ENCODE assay signal across 24 mouse cellular contexts in genomic region chr10:93225751-93226150, GRCm38 (mm10).
DNase-seq lines count a peak whose midpoint lies in the region; ATAC-seq and TF ChIP-seq lines count a peak whose summit lies in the region.
"Had no signal": no experiment of that assay in that cellular context is flagged by ENCODE, and none has a peak within 500 bp of the region (broad histone marks: within the 10 kb centered on the region; RNA-seq: fewer than 3 reads in every experiment).

No protein-coding gene starts in this region.

- DNase-seq in limb, embryonic 14.5 days (ENCODE audit: low spot score) = peak; percentile 31
- no peak for DNase-seq in limb, embryonic 10.5 days (ENCODE audit: low spot score)
- peak; percentile 31 for DNase-seq in CH12.LX (ENCODE audit: extremely low read depth)
- DNase-seq in natural killer cell, adult 2 months (ENCODE audit: low spot score in 2 of 2) = peak; percentile 26 to 52
- DNase-seq in lung, postnatal 10 days = no peak
- DNase-seq in layer of hippocampus, postnatal 14 days (ENCODE audit: low spot score in 2 of 2) = no peak
- DNase-seq: adrenal gland, adult 2 months; cerebellum, adult 2 months; forebrain, postnatal 0 days; gastrocnemius, postnatal 36 days; heart, postnatal 36 days; kidney, adult 2 months; kidney, postnatal 10 days; liver, embryonic 13.5 days; lung, embryonic 14.5 days; lung, postnatal 4 days; right cerebral cortex, postnatal 14 days; thymus, adult 2 months had no signal

- no peak for TF ChIP-seq RAD21 in CH12.LX (IDR thresholded peaks at IDR 0.05; ENCODE audit: low read depth, low read length)

- H3K4me1 ChIP-seq in limb, embryonic 14.5 days (ENCODE audit: control insufficient read depth, insufficient read depth, low read length) = peaks cover 7% of the 10 kb centered on the region
- H3K4me1 ChIP-seq in limb, embryonic 10.5 days = 0 out of 2 replicates have a peak, but pooled peaks cover 3% of the 10 kb centered on the region
- H3K4me1 ChIP-seq in CH12.LX (ENCODE audit: control insufficient read depth in 1 of 2, insufficient read depth in 2 of 2) = peaks cover 4 to 6% of the 10 kb centered on the region in 2 experiments
- H3K4me1 ChIP-seq: hindbrain, embryonic 13.5 days had no signal

- no peak for TF ChIP-seq CTCF in CH12.LX (conservative IDR thresholded peaks at IDR 0.05 in 1 of 2, IDR thresholded peaks at IDR 0.05 in 1 of 2; ENCODE audit: low read depth in 2 of 2, low read length in 2 of 2)

- dilution Hi-C loops in CH12.LX (cut with MboI; ENCODE audit: extremely low pct_ligation_motif_present, extremely low pct_unique_long_range_greater_than_20kb, low sequenced_read_pairs) = no loop called here

- no peak overlapping the region for H3K27ac ChIP-seq in limb, embryonic 14.5 days (replicated peaks; ENCODE audit: low read depth, low read length)
- no peak overlapping the region for H3K27ac ChIP-seq in limb, embryonic 10.5 days
- no peak overlapping the region for H3K27ac ChIP-seq in CH12.LX (ENCODE audit: insufficient read depth, low read depth)
- H3K27ac ChIP-seq: heart, embryonic 15.5 days; hindbrain, embryonic 13.5 days; limb, embryonic 12.5 days; liver, embryonic 13.5 days; stomach, postnatal 0 days had no signal

- H3K9me3 ChIP-seq in limb, embryonic 14.5 days (ENCODE audit: control insufficient read depth, low read length) = no peaks in the 10 kb centered on the region
- no peaks in the 10 kb centered on the region for H3K9me3 ChIP-seq in limb, embryonic 10.5 days (replicated peaks)
- no peaks in the 10 kb centered on the region for H3K9me3 ChIP-seq in CH12.LX (replicated peaks; ENCODE audit: low read length)
- H3K9me3 ChIP-seq: heart, embryonic 15.5 days; hindbrain, embryonic 13.5 days; limb, embryonic 12.5 days; liver, embryonic 13.5 days had no signal

- TF ChIP-seq EP300 in CH12.LX (IDR thresholded peaks at IDR 0.05; ENCODE audit: low read length) = no peak

- H3K4me2 ChIP-seq in limb, embryonic 14.5 days (replicated peaks; ENCODE audit: low read depth, low read length, severe bottlenecking) = no peak overlapping the region
- H3K4me2 ChIP-seq in CH12.LX (ENCODE audit: insufficient read depth, low read depth, poor library complexity, severe bottlenecking) = no peak overlapping the region
- H3K4me2 ChIP-seq: heart, embryonic 15.5 days; hindbrain, embryonic 13.5 days; limb, embryonic 12.5 days; liver, embryonic 13.5 days; lung, embryonic 14.5 days; midbrain, embryonic 11.5 days had no signal

- H3K79me2 ChIP-seq in CH12.LX (replicated peaks; ENCODE audit: control insufficient read depth, extremely low read depth, insufficient read depth, poor library complexity, severe bottlenecking) = no peaks in the 10 kb centered on the region

- in situ Hi-C loops in CH12.LX (cut with MboI; ENCODE audit: low pct_ligation_motif_present, low pct_unique_long_range_greater_than_20kb, low sequenced_read_pairs) = no loop called here

- ATAC-seq in limb, embryonic 14.5 days (ENCODE audit: low FRiP score, low read depth) = no peak
- peak; percentile 61 for ATAC-seq in inflammation-experienced regulatory T-cells, adult 6 months
- ATAC-seq: forebrain, postnatal 0 days had no signal

- TF ChIP-seq POLR2A in limb, embryonic 14.5 days (IDR thresholded peaks at IDR 0.05; ENCODE audit: borderline replicate concordance, extremely low read depth, insufficient read depth, insufficient read length) = no peak
- no peak for TF ChIP-seq POLR2A in CH12.LX (IDR thresholded peaks at IDR 0.05; ENCODE audit: low read depth, low read length)

- H3K27me3 ChIP-seq in limb, embryonic 14.5 days (ENCODE audit: control insufficient read depth, insufficient read depth, low read length) = no peaks in the 10 kb centered on the region
- H3K27me3 ChIP-seq in limb, embryonic 10.5 days (ENCODE audit: low read depth, poor library complexity, severe bottlenecking) = no peaks in the 10 kb centered on the region
- no peaks in the 10 kb centered on the region for H3K27me3 ChIP-seq in CH12.LX (replicated peaks)
- H3K27me3 ChIP-seq: heart, embryonic 15.5 days; hindbrain, embryonic 13.5 days; limb, embryonic 12.5 days; liver, embryonic 13.5 days had no signal

- H3K36me3 ChIP-seq in limb, embryonic 14.5 days (ENCODE audit: control insufficient read depth, insufficient read depth, low read length) = peaks cover 29% of the 10 kb centered on the region; the same call in 1 of the 2 replicates
- peaks cover 29% of the 10 kb centered on the region for H3K36me3 ChIP-seq in limb, embryonic 10.5 days
- H3K36me3 ChIP-seq in CH12.LX (replicated peaks in 1 of 2; ENCODE audit: control insufficient read depth in 1 of 2, insufficient read depth in 1 of 2, low read length in 1 of 2) = peaks cover 22 to 47% of the 10 kb centered on the region in 2 experiments

- 63% methylated on average over 6 of the region's 6 CpGs for WGBS in limb, embryonic 14.5 days
- 82% methylated on average over 6 of the region's 6 CpGs for WGBS in limb, embryonic 10.5 days

- no peak overlapping the region for H3K4me3 ChIP-seq in limb, embryonic 14.5 days (replicated peaks; ENCODE audit: low read length)
- no peak overlapping the region for H3K4me3 ChIP-seq in limb, embryonic 10.5 days
- H3K4me3 ChIP-seq in CH12.LX (replicated peaks in 1 of 3; ENCODE audit: low read depth in 2 of 3, low read length in 2 of 3, poor library complexity in 1 of 3) = no peak overlapping the region
- H3K4me3 ChIP-seq: heart, embryonic 15.5 days; hindbrain, embryonic 13.5 days; limb, embryonic 12.5 days; liver, embryonic 13.5 days had no signal

- H3K9ac ChIP-seq in limb, embryonic 14.5 days (ENCODE audit: low read depth, low read length, severe bottlenecking) = no peak overlapping the region
- no peak overlapping the region for H3K9ac ChIP-seq in CH12.LX (ENCODE audit: insufficient read depth, low read depth)
- H3K9ac ChIP-seq: forebrain, postnatal 0 days; heart, embryonic 15.5 days; hindbrain, embryonic 13.5 days; limb, embryonic 12.5 days; liver, embryonic 13.5 days; lung, embryonic 14.5 days had no signal

TF ChIP-seq in CH12.LX, 34 proteins besides CTCF, POLR2A, EP300 and RAD21:
- TF ChIP-seq CHD2 (IDR thresholded peaks at IDR 0.05; ENCODE audit: low read length) (no peak), ETS1 (conservative IDR thresholded peaks at IDR 0.05; ENCODE audit: low read depth, low read length) (no peak), MYC (IDR thresholded peaks at IDR 0.05; ENCODE audit: low read depth, low read length) (no peak)

Comparison
In these comparisons a context has a peak if more than half of its experiments do, and no peak if none do; other contexts are left out.
1. DNase-seq: peak in limb, embryonic 14.5 days (single experiment), CH12.LX (single experiment) and natural killer cell, adult 2 months (2 of 2); none in limb, embryonic 10.5 days (single experiment), lung, postnatal 10 days (single experiment) and layer of hippocampus, postnatal 14 days (0 of 2).